Mouse (Mus musculus) olfactory bulb, adult 2 months (tissue): ENCODE data around the gene Ahsg. TPM values are rescaled to one million over a fixed set of nuclear protein-coding genes. Genes with fewer than 3 reads are reported as not detected.

ENCODE experiments used
- H3K27ac ChIP-seq: fragments of 200-500 bp; 2 replicates; pipeline ENCODE4 v1.5.1; 2012; ENCODE audit warnings: low read depth, low read length; ENCODE audit not compliant: insufficient read depth
- H3K4me1 ChIP-seq: fragments of 200-500 bp; 2 replicates; pipeline ENCODE4 v1.6.1; 2012; ENCODE audit warnings: low read length; ENCODE audit not compliant: control insufficient read depth, insufficient read depth
- H3K4me3 ChIP-seq: fragments of 200-500 bp; 2 replicates; pipeline ENCODE4 v1.5.1; 2012; ENCODE audit warnings: mild to moderate bottlenecking, low read depth, low read length, moderate library complexity; ENCODE audit not compliant: insufficient read depth
- CTCF ChIP-seq: fragments of 200-500 bp; IDR thresholded peaks from 2 replicates; pipeline ENCODE4 v1.5.1; 2012; ENCODE audit warnings: low read depth, mild to moderate bottlenecking, low read length, moderate library complexity; ENCODE audit not compliant: insufficient read depth
- POLR2A ChIP-seq: fragments of 200-500 bp; IDR thresholded peaks from 2 replicates; pipeline ENCODE4 v1.6.1; 2012; ENCODE audit warnings: mild to moderate bottlenecking, low read depth, low read length, moderate library complexity; ENCODE audit not compliant: insufficient read depth
- WGBS: fragments of 180-500 bp; shearing (Covaris S2); methylation state at CpG from one replicate; pipeline ENCODE4 v1.1.7; 2018; 5-methylcytosine and 5-hydroxymethylcytosine counted together
- polyA plus RNA-seq: library from polyadenylated mRNA; stranded (reverse); fragments of >200 nt; gene quantifications from 2 replicates; pipeline ENCODE4 v1.2.4, GENCODE M21; 2012; ENCODE audit warnings: low replicate concordance; ENCODE audit not compliant: missing spikeins, insufficient read depth, insufficient read length

Gene Ahsg
- polyA plus RNA-seq, 1 experiment = not detected

GRCm38 (mm10) chr16:22899866-22900570, 8.9 kb downstream of the Ahsg start:
- 84% methylated on average over 10 of the region's 10 CpGs for WGBS
- Histone ChIP-seq H3K27ac (no peak overlapping the region), H3K4me1 (no peaks in the 10 kb centered on the region), H3K4me3 (no peak overlapping the region)
- TF ChIP-seq POLR2A (no peak), CTCF (no peak)

GRCm38 (mm10) chr16:22901326-22901725, 10.2 kb downstream of the Ahsg start:
- H3K4me3 ChIP-seq = no peak overlapping the region
- 93% methylated on average over 3 of the region's 3 CpGs for WGBS

DNA sequence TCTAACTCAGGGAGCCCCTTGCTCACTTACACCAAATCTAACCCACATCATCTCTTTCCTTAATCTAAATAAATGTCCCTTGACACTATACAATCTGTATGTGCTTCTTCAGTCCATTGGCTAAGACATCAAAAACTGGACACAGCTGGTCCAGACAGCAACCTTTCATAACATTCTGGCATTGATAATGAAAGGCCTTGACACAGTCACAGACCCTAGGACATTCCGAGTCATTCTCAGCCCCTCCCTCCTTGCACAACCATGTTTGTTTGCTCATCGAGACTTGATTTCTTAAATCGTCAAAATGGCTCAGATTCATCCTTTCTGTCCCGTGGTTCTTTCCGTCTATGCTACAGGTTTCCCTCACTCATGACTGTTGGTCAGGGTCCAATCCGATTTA, 18.2 kb downstream of the Ahsg start:
- no peaks in the 10 kb centered on the region for H3K4me1 ChIP-seq
- H3K4me3 ChIP-seq = no peak overlapping the region
- H3K27ac ChIP-seq = no peak overlapping the region
- TF ChIP-seq POLR2A (no peak), CTCF (no peak)
- 90% methylated on average over 6 of the region's 6 CpGs for WGBS

More at GRCm38 (mm10) chr16:22901326-22901725, 10.2 kb downstream of the Ahsg start:
- H3K27ac ChIP-seq = no peak overlapping the region
- TF ChIP-seq POLR2A (no peak), CTCF (no peak)
- no peaks in the 10 kb centered on the region for H3K4me1 ChIP-seq

DNA sequence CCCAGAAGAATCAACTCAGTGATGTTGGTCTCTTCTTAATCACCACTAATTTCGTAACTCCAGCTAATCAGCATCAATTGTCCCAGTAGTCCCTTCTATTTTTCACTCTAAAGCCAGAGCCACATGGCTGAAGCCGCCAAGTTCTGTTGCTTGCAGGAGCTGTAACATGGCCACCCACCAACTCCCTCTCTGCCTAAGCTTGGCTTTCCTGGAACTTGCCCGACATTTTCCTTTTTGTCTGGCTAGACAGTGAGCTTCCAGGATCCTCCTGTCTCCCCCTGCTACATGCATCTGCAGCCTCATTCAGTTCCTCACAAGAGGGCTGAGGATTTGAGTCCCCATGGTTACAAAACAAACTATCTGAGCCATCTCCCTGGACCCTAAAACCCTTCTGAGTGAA, 20.9 kb downstream of the Ahsg start:
- H3K27ac ChIP-seq = no peak overlapping the region
- H3K4me1 ChIP-seq = no peaks in the 10 kb centered on the region
- 72% methylated on average over 3 of the region's 3 CpGs for whole genome bisulfite sequencing
- no peak overlapping the region for H3K4me3 ChIP-seq
- no peak for TF ChIP-seq CTCF
- TF ChIP-seq POLR2A = no peak

GRCm38 (mm10) chr16:22912886-22913285, 21.8 kb downstream of the Ahsg start:
- no peak for TF ChIP-seq CTCF
- TF ChIP-seq POLR2A = no peak
- peaks cover 4% of the 10 kb centered on the region; the same call in 1 of the 2 replicates for H3K4me1 ChIP-seq
- 64% methylated on average over 6 of the region's 6 CpGs for WGBS
- H3K27ac ChIP-seq = no peak overlapping the region
- H3K4me3 ChIP-seq = no peak overlapping the region

DNA sequence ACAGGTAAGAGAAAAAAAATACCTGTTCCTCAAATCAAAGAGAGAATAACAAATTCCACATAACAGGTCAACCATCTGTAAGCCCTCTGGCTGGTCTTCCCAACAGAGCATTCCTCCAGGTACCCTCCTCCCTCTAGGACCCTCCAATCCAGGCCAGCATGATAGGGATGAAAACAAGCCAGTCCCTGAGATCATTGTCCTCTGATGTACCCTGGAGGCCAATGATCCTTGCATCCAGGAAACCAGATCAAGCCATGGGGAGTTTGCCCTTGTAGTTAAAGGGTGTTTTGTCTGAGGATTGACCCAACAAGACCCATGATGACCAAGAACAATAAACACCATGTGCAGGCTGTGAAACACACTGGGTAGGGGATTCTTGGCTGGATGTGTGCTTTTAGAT, 23.2 kb downstream of the Ahsg start:
- Histone ChIP-seq H3K27ac (no peak overlapping the region), H3K4me1 (peaks cover 5% of the 10 kb centered on the region; the same call in 1 of the 2 replicates), H3K4me3 (no peak overlapping the region)
- TF ChIP-seq POLR2A (no peak), CTCF (no peak)

GRCm38 (mm10) chr16:22918034-22918433, 27.0 kb downstream of the Ahsg start, which contains the start of gene Fetub:
Gene Fetub (plus strand): TSS chr16:22918334.
- no peak for TF ChIP-seq CTCF
- TF ChIP-seq POLR2A = no peak
- Histone ChIP-seq H3K27ac (no peak within 1 kb of the TSS), H3K4me3 (no peak within 1 kb of the TSS), H3K4me1 (peaks cover 9% of the 10 kb centered on the region; the same call in 1 of the 2 replicates)
- 55% methylated on average over 5 of the region's 5 CpGs for WGBS

DNA sequence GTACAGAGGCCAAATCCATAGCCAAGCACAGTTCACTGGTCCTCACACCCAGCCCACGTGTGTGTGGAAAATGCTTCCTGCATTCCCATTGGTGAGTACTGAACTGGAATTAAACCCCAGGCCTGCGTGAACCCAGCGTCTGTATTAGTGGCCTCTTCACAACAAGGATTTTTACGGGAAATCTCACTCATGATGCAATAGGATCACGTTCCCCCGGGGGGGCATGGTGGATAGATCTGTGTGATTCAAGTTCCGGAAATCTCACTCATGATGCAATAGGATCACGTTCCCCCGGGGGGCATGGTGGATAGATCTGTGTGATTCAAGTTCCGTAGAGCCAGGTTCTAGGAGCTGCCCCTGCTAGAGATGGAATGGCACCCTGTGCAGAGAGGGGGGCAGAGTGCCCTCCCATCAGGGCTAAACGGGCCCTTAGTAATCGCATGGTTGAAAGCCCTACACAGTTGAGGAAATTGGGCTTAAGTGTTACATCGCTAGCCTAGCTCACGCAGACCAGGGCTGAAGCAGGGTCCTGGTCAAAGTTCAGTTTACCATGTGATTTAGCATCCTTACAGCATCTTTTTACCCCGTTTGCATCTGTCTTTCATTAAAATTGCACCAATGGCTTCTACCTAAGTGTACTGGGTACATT, 27.7 kb downstream of the Ahsg start:
- H3K4me1 ChIP-seq = peaks cover 9% of the 10 kb centered on the region; the same call in 1 of the 2 replicates
- TF ChIP-seq POLR2A (no peak), CTCF (no peak)
- no peak overlapping the region for H3K27ac ChIP-seq
- no peak overlapping the region for H3K4me3 ChIP-seq
- WGBS = 63% methylated on average over 15 of the region's 15 CpGs
